12 mouse cellular contexts compared by ENCODE assay signal in the genomic region with DNA sequence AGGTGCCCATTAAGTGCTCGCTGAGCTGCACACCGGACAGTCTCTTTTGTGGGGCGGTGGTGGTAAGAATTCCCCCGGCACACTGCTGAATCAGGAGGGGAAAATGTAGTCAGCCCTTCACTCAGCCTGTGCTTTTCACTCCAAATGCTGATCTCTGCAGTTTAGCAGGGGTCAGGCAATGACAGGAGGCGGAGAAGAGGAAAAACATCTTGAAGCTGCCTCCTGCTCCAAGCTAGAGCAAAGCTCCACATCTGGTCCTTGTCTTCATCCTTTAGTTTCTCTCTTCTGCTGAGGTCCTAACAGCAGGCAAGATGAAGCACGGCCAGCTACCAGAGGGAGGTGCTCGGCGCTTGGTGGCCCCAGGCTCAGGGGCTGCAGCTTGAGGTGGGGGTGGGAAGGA. TPM values are rescaled to one million over a fixed set of nuclear protein-coding genes. Genes with fewer than 3 reads are reported as not detected.
DNase-seq lines count a peak whose midpoint lies in the region; ATAC-seq lines count a peak whose summit lies in the region.
"Had no signal": no experiment of that assay in that cellular context is flagged by ENCODE, and none has a peak within 500 bp of the region (broad histone marks: within the 10 kb centered on the region; RNA-seq: fewer than 3 reads in every experiment).

No protein-coding gene starts in this region.

- H3K9me3 ChIP-seq in liver, embryonic 11.5 days (ENCODE audit: control insufficient read depth, low read length) = no peaks in the 10 kb centered on the region
- no peaks in the 10 kb centered on the region for H3K9me3 ChIP-seq in liver, embryonic 13.5 days (replicated peaks)
- H3K9me3 ChIP-seq in stomach, embryonic 16.5 days (replicated peaks; ENCODE audit: control insufficient read depth, low read length) = no peaks in the 10 kb centered on the region
- H3K9me3 ChIP-seq: limb, embryonic 15.5 days had no signal

- H3K27me3 ChIP-seq in liver, embryonic 11.5 days (replicated peaks; ENCODE audit: control insufficient read depth, insufficient read depth, low read length) = 0 out of 2 replicates have a peak, but pooled peaks cover 2% of the 10 kb centered on the region
- no peaks in the 10 kb centered on the region for H3K27me3 ChIP-seq in liver, embryonic 13.5 days
- H3K27me3 ChIP-seq in stomach, embryonic 16.5 days (ENCODE audit: control insufficient read depth, insufficient read depth, low read length) = no peaks in the 10 kb centered on the region

- H3K9ac ChIP-seq in liver, embryonic 11.5 days (ENCODE audit: low read depth, low read length) = no peak overlapping the region
- H3K9ac ChIP-seq in liver, embryonic 13.5 days = no peak overlapping the region
- H3K9ac ChIP-seq in stomach, embryonic 16.5 days (ENCODE audit: low read length) = no peak overlapping the region
- H3K9ac ChIP-seq: limb, embryonic 15.5 days had no signal

- H3K4me3 ChIP-seq in liver, embryonic 11.5 days (ENCODE audit: low read depth, low read length) = no peak overlapping the region
- H3K4me3 ChIP-seq in liver, embryonic 13.5 days (replicated peaks) = no peak overlapping the region
- no peak overlapping the region for H3K4me3 ChIP-seq in stomach, embryonic 16.5 days (replicated peaks; ENCODE audit: low read length)
- H3K4me3 ChIP-seq: limb, embryonic 15.5 days had no signal

- H3K4me1 ChIP-seq in liver, embryonic 11.5 days (replicated peaks; ENCODE audit: control insufficient read depth, insufficient read depth, low read length) = peaks cover 23% of the 10 kb centered on the region
- peaks cover 31% of the 10 kb centered on the region for H3K4me1 ChIP-seq in liver, embryonic 13.5 days (replicated peaks)
- H3K4me1 ChIP-seq in stomach, embryonic 16.5 days (ENCODE audit: control insufficient read depth, insufficient read depth, low read length) = peaks cover 36% of the 10 kb centered on the region

- 65% methylated on average over 8 of the region's 8 CpGs for WGBS in liver, embryonic 11.5 days
- 55% methylated on average over 8 of the region's 8 CpGs for WGBS in liver, embryonic 13.5 days (ENCODE audit: insufficient replicate concordance)
- 44% methylated on average over 8 of the region's 8 CpGs for WGBS in stomach, embryonic 16.5 days

- no peaks in the 10 kb centered on the region for H3K36me3 ChIP-seq in liver, embryonic 11.5 days (ENCODE audit: control insufficient read depth, insufficient read depth, low read length)
- H3K36me3 ChIP-seq in liver, embryonic 13.5 days = no peaks in the 10 kb centered on the region
- H3K36me3 ChIP-seq in stomach, embryonic 16.5 days (ENCODE audit: control insufficient read depth, insufficient read depth, low read length) = no peaks in the 10 kb centered on the region
- H3K36me3 ChIP-seq: limb, embryonic 15.5 days had no signal

- ATAC-seq in liver, embryonic 11.5 days (replicated peaks; ENCODE audit: low FRiP score) = no peak
- no peak for ATAC-seq in liver, embryonic 13.5 days (ENCODE audit: low read depth)
- peak; percentile 62; the same call in 1 of the 2 replicates for ATAC-seq in stomach, embryonic 16.5 days (ENCODE audit: insufficient read depth, low FRiP score)
- ATAC-seq: midbrain, embryonic 16.5 days had no signal

- H3K27ac ChIP-seq in liver, embryonic 11.5 days (ENCODE audit: low read depth, low read length) = 0 out of 2 replicates have a peak overlapping the region, but pooled peaks have one; percentile 13
- H3K27ac ChIP-seq in liver, embryonic 13.5 days = no peak overlapping the region
- peak overlapping the region; percentile 81 for H3K27ac ChIP-seq in stomach, embryonic 16.5 days (ENCODE audit: low read length)
- H3K27ac ChIP-seq: limb, embryonic 15.5 days had no signal

- DNase-seq in liver, embryonic 11.5 days (ENCODE audit: low spot score) = no peak
- no peak for DNase-seq in liver
- peak; percentile 30 for DNase-seq in kidney, adult 11 months
- DNase-seq in liver, embryonic 13.5 days = no peak
- DNase-seq in neural tube, embryonic 10.5 days (ENCODE audit: extremely low spot score, low spot score) = no peak
- DNase-seq in thymus, postnatal 36 days = no peak
- no peak for DNase-seq in thymus, postnatal 25 days
- DNase-seq: cerebellum, adult 9-10 months; thymus, postnatal 14 days had no signal

- H3K4me2 ChIP-seq in liver, embryonic 11.5 days = peak overlapping the region; percentile 33; the same call in 1 of the 2 replicates
- 0 out of 2 replicates have a peak overlapping the region, but pooled peaks have one; percentile 11 for H3K4me2 ChIP-seq in liver, embryonic 13.5 days
- H3K4me2 ChIP-seq in stomach, embryonic 16.5 days (ENCODE audit: low read depth, low read length) = no peak overlapping the region
- H3K4me2 ChIP-seq: limb, embryonic 15.5 days had no signal

RNA-seq across cellular contexts. Expression of gene Lrmda, which starts 36.1 kb away (rescaled TPM):
- polyA plus RNA-seq in liver, embryonic 11.5 days (2014; fragmentation: Nextera tagmentation; extraction: Ambion mirVana) = 0.30 and 0.53 TPM in 2 replicates
- polyA plus RNA-seq in liver, embryonic 13.5 days (2015; fragmentation: Nextera tagmentation; extraction: Ambion mirVana) = 0.25 and 0.27 TPM in 2 replicates
- 0.86 and 0.94 TPM in 2 replicates for polyA plus RNA-seq in stomach, embryonic 16.5 days (2015; fragmentation: Nextera tagmentation; extraction: Ambion mirVana)
- polyA plus RNA-seq: midbrain, embryonic 16.5 days had no signal
